Mouse (Mus musculus) spleen, adult 2 months (tissue): Measurements from ENCODE around the gene Gpr25.

Source experiments
- CTCF ChIP-seq: fragments of 200-500 bp; IDR thresholded peaks from 2 replicates; pipeline ENCODE4 v1.5.1; 2011; ENCODE audit warnings: mild to moderate bottlenecking, inconsistent platforms; ENCODE audit not compliant: insufficient read depth, insufficient read length, insufficient replicate concordance; ENCODE audit errors: extremely low read depth
- POLR2A ChIP-seq: fragments of 200-500 bp; IDR thresholded peaks from 2 replicates; pipeline ENCODE4 v1.6.1; 2011; ENCODE audit warnings: low read depth, low read length, inconsistent platforms

DNA sequence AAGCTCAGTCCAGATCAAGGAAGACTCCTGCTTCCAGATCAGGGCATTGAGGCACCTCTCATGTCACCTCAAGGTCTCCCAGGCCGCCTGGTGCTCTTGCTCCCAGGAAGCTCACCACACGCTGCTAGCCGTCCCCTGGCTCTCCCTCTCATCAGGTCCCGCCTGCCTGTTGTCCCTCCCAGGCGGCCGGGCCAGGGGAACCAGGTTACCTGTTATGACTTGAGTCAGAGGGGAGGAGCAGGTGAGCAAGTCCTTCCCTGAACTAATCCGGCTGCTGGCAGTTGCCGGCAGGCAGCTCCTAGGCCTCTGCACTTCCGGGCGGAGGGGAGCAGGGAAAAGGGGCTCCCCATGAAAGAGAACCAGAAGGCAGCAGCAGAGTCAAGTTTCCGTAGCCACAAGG is 30.5 kb downstream of the Gpr25 start:
- TF ChIP-seq POLR2A (no peak), CTCF (no peak)
